9 mouse cellular contexts compared by ENCODE assay signal in the genomic region with DNA sequence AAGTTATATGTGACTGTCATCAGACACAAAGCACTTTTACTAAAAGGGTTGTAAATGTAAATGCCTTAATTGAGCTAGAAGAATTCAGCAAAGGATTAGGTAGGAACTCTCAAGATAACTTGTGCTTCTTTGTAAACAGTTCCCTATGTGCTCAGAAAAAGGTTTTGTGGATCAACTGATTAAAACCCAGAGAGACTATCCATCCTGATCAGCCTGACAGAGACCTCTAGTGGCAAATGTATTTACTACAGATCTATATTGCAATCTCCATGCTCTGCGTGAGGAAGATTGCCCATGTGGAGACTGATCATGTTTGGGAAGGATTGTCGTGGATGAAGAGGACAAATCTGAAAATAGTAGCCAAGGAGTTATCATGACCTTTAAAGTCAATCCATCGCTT. TPM values are rescaled to one million over a fixed set of nuclear protein-coding genes. Genes with fewer than 3 reads are reported as not detected.
DNase-seq lines count a peak whose midpoint lies in the region; ATAC-seq and TF ChIP-seq lines count a peak whose summit lies in the region.
"Had no signal": no experiment of that assay in that cellular context is flagged by ENCODE, and none has a peak within 500 bp of the region (broad histone marks: within the 10 kb centered on the region; RNA-seq: fewer than 3 reads in every experiment).

No protein-coding gene starts in this region.

- H3K4me3 ChIP-seq in liver, adult 2 months (ENCODE audit: insufficient read depth, low read depth, low read length): no peak overlapping the region
- H3K4me3 ChIP-seq in liver, embryonic 12.5 days: no peak overlapping the region
- H3K4me3 ChIP-seq in neural tube, embryonic 13.5 days: no peak overlapping the region

- H3K4me2 ChIP-seq in liver, embryonic 12.5 days: no peak overlapping the region
- no peak overlapping the region for H3K4me2 ChIP-seq in neural tube, embryonic 13.5 days

- intact Hi-C loops in heart, postnatal 10 days (cut with DNase I): loop anchor here (2.0 kb wide), 1 partner anchor 53 kb away; no protein-coding TSS in a partner anchor

- no peaks in the 10 kb centered on the region for H3K79me2 ChIP-seq in liver, adult 2 months (ENCODE audit: control insufficient read depth, insufficient read depth, low read length)

- H3K27ac ChIP-seq in liver, adult 2 months (replicated peaks; ENCODE audit: insufficient read depth, low read depth, low read length): no peak overlapping the region
- H3K27ac ChIP-seq in liver, embryonic 12.5 days: no peak overlapping the region
- H3K27ac ChIP-seq in neural tube, embryonic 13.5 days (replicated peaks): no peak overlapping the region

- no peaks in the 10 kb centered on the region for H3K9me3 ChIP-seq in liver, embryonic 12.5 days (replicated peaks)
- H3K9me3 ChIP-seq in neural tube, embryonic 13.5 days: no peaks in the 10 kb centered on the region

- ATAC-seq in liver, embryonic 12.5 days: no peak
- ATAC-seq in erythroblast, adult 5-6 weeks (replicated peaks; ENCODE audit: low FRiP score, poor library complexity, severe bottlenecking): peak; percentile 67; the same call in 1 of the 2 replicates
- ATAC-seq in neural tube, embryonic 13.5 days (ENCODE audit: low read depth): 0 out of 2 replicates have a peak, but pooled peaks have one; percentile 11

- WGBS in liver, adult 2 months: 25% methylated on average over 3 of the region's 3 CpGs
- 22% methylated on average over 3 of the region's 3 CpGs for WGBS in liver, embryonic 12.5 days (ENCODE audit: insufficient replicate concordance)
- WGBS in neural tube, embryonic 13.5 days: 27% methylated on average over 3 of the region's 3 CpGs

- DNase-seq in cerebellum, adult 9-10 months: peak; percentile 64
- DNase-seq in cerebellum, adult 11-12 months: no peak
- DNase-seq in liver, adult 2 months (ENCODE audit: extremely low read depth, low read depth, low spot score): no peak
- no peak for DNase-seq in spleen, adult 18-20 months
- DNase-seq in heart, postnatal 10 days: no peak
- DNase-seq: cerebellum, adult 18-20 months had no signal

- H3K4me1 ChIP-seq in liver, adult 2 months (ENCODE audit: control insufficient read depth, insufficient read depth, low read length): peaks cover 9% of the 10 kb centered on the region
- H3K4me1 ChIP-seq in liver, embryonic 12.5 days: peaks cover 10% of the 10 kb centered on the region; the same call in 1 of the 2 replicates
- H3K4me1 ChIP-seq in neural tube, embryonic 13.5 days (replicated peaks): no peaks in the 10 kb centered on the region

- TF ChIP-seq CTCF in liver, adult 2 months (IDR thresholded peaks at IDR 0.05; ENCODE audit: low read depth, low read length): peak; percentile 20; the same call in 1 of the 2 replicates

- no peak overlapping the region for H3K9ac ChIP-seq in liver, adult 2 months (ENCODE audit: low read depth, low read length)
- no peak overlapping the region for H3K9ac ChIP-seq in liver, embryonic 12.5 days
- no peak overlapping the region for H3K9ac ChIP-seq in neural tube, embryonic 13.5 days

- H3K36me3 ChIP-seq in liver, adult 2 months (ENCODE audit: control insufficient read depth, insufficient read depth, low read length): peaks cover 9% of the 10 kb centered on the region
- H3K36me3 ChIP-seq in liver, embryonic 12.5 days: peaks cover under 1% of the 10 kb centered on the region; the same call in 1 of the 2 replicates
- H3K36me3 ChIP-seq in neural tube, embryonic 13.5 days: no peaks in the 10 kb centered on the region

- TF ChIP-seq POLR2A in liver, adult 2 months (IDR thresholded peaks at IDR 0.05; ENCODE audit: extremely low read depth, insufficient read depth, low read length): no peak

- H3K27me3 ChIP-seq in liver, adult 2 months (ENCODE audit: control insufficient read depth, insufficient read depth, low read length): no peaks in the 10 kb centered on the region
- no peaks in the 10 kb centered on the region for H3K27me3 ChIP-seq in liver, embryonic 12.5 days (replicated peaks)
- no peaks in the 10 kb centered on the region for H3K27me3 ChIP-seq in neural tube, embryonic 13.5 days

RNA-seq across cellular contexts. Expression of gene Ccnl1, which starts 19.8 kb away (rescaled TPM):
- 49.5 and 55.5 TPM in 2 replicates for total RNA-seq in liver, adult 2 months (2014; rRNA removed)
- polyA plus RNA-seq in liver, adult 2 months (2012; rRNA removed): 14.0 and 20.0 TPM in 2 replicates
- 74.5 and 74.8 TPM in 2 replicates for polyA plus RNA-seq in liver, embryonic 12.5 days (2016; fragmentation: Nextera tagmentation; extraction: Ambion mirVana)
- 68.1 and 84.4 TPM in 2 replicates for total RNA-seq in erythroblast, adult 5-6 weeks (2015; ENCODE audit: low replicate concordance)
- 102 and 150 TPM in 2 replicates for total RNA-seq in erythroblast, adult 5-6 weeks (2017; ENCODE audit: low replicate concordance)
- 75.1 and 83.6 TPM in 2 replicates for polyA plus RNA-seq in neural tube, embryonic 13.5 days (2015; fragmentation: Nextera tagmentation; extraction: Ambion mirVana)
- 10 to 100 TPM; 33.7 to 35.8 TPM for total RNA-seq in heart, postnatal 10 days (2021)
